Mouse (Mus musculus): Measurements from ENCODE around the gene Ift88.

GRCm38 (mm10) chr14:57534346-57534745 lies 110.5 kb downstream of the Ift88 start:
- TF ChIP-seq EP300 (IDR thresholded peaks at IDR 0.05) (no peak), CTCF (IDR thresholded peaks at IDR 0.05) (no peak)

All from lung, postnatal 0 days (tissue).